Mouse (Mus musculus): Measurements from ENCODE around the gene Senp2. TPM values are rescaled to one million over a fixed set of nuclear protein-coding genes. Genes with fewer than 3 reads are reported as not detected.
"Not testable (repeated sequence)": the region's sequence is repeated elsewhere in the genome, so short reads cannot be mapped to it uniquely, and the experiment has no call there.

Gene Senp2
- polyA plus RNA-seq (2017; shearing (Covaris generic)), result 10 to 100 TPM; 14.9 to 18.8 TPM

- ATAC-seq, result peak; percentile 95
These were observed at the start of gene Senp2 for GRCm38 (mm10) chr16:22009099-22009584. Gene Senp2 (plus strand): TSS chr16:22009484.

GRCm38 (mm10) chr16:21965576-21965975 is 43.7 kb upstream of the Senp2 start:
- no peak for ATAC-seq

GRCm38 (mm10) chr16:21969874-21970273 is 39.4 kb upstream of the Senp2 start:
- ATAC-seq, result no peak

- no peak for ATAC-seq
These were observed 38.7 kb upstream of the Senp2 start for GRCm38 (mm10) chr16:21970536-21970935.

- ATAC-seq, result no peak
These were observed 37.8 kb upstream of the Senp2 start for GRCm38 (mm10) chr16:21971446-21971845.

GRCm38 (mm10) chr16:21976203-21976602 is 33.1 kb upstream of the Senp2 start:
- no peak for ATAC-seq

DNA sequence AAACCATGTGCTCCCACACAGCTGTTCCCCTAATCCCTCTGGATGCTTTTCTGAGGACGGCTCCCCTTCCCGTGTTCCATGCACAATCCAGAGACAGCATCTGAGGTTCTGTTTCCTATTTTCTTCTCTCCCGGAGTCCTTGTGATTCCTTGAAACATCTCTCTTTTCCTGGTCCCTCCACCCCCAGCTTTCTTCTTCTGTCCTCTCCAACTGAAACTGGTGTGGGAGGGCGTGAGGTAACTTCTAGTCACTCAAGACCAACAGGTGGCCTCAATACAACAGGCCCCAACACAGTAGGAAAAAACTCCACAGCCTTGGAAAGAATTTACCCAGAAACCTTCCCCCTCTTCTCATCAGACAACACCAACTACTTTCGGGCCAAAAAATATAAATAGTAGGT is 31.9 kb upstream of the Senp2 start:
- ATAC-seq, result no peak

- no peak for ATAC-seq
These were observed 26.1 kb upstream of the Senp2 start for GRCm38 (mm10) chr16:21983146-21983545.

DNA sequence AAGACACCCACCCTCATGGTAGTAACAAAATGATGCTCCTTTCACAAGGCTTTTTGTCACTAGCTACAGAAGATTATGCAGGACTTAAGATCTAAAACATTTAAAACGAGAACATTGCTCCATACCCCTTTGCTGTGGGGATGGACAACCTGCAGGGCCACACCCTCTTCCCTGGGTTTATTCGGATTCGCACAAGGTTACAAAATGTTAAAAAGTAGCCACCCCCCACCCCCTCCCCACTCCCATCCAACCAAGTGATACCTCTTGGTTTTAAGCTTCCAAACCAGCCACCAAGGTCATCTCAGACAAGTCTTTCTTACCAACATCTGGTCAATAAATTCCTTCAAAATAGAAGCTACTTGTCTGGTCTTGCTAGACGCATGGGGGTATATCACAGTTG is 25.7 kb upstream of the Senp2 start:
- ATAC-seq, result no peak

DNA sequence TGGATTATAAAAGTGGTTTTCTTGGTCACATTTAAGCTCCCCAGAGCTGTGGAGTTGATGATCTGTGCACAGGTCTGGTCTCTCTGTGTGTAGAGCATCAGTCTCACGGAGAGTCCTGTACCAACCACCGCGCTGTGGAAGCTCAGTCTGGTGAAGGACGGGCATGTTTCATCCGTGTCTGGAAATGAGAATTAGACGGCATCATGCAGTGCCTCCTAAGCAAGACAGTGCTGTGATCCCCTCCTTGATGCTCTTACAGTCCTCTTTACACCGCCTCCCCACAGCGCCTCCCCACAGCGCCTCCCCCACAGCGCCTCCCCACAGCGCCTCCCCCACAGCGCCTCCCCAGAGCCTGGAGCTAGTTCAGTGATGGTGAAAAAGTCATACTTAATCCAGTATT is 25.2 kb upstream of the Senp2 start:
- ATAC-seq, result no peak

DNA sequence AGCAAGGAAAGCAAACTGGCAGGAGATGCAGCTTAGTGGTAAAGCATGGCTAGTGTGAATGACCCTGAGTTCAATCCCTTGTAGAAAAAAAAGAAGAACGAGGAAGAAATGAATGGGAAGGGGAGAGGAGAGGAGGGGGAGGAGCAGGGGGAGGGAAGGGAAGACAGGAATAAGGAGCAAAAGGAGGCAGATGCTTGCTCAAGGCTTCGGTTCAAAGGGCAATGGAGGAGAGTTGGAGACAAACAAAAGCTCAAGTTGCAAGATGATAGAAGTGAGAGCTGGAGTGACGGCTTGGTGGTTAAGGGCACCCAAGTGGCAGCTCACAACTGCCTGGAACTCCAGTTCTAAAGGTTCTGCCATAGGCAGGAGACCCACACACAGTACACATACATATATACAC is 23.1 kb upstream of the Senp2 start:
- ATAC-seq, result no peak

DNA sequence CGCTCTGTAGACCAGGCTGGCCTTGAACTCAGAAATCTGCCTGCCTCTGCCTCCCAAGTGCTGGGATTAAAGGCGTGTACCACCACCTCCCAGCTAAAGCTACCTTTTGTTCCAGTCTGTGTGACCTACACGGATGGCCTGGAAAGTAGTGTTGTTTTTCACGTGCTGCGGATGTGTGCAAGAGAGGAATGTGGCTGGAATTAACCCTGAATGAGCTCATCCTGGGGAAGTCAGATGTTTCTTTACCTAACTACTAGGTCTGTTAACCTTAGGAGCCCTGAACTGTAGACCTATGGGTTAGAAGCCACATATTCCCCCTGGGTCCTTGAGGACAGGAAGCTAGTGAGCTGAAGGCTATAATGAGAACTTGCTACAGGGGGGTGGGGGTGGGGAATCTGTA is 21.3 kb upstream of the Senp2 start:
- no peak for ATAC-seq

DNA sequence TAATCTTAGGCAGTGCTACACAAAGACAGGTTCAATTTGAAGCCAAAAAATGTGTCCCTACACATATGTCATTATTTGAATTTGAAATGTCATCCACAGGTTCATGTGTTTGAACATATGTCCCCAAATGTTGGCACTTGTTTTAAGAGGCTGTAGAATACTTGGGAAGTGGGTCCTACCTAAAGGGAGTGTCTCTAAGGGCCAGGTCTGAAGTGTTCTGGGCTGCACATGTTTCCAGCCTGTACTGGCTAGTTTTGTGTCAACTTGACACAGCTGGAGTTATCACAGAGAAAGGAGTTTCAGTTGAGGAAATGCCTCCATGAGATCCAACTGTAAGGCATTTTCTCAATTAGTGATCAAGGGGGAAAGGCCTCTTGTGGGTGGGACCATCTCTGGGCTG is 18.4 kb upstream of the Senp2 start:
- ATAC-seq, result not testable (repeated sequence)

GRCm38 (mm10) chr16:21991774-21992173 is 17.5 kb upstream of the Senp2 start:
- no peak for ATAC-seq

GRCm38 (mm10) chr16:21995304-21995703 is 14.0 kb upstream of the Senp2 start, which contains the start of gene Liph:
Gene Liph (minus strand): TSS chr16:21995663.
- peak; percentile 19 for ATAC-seq

DNA sequence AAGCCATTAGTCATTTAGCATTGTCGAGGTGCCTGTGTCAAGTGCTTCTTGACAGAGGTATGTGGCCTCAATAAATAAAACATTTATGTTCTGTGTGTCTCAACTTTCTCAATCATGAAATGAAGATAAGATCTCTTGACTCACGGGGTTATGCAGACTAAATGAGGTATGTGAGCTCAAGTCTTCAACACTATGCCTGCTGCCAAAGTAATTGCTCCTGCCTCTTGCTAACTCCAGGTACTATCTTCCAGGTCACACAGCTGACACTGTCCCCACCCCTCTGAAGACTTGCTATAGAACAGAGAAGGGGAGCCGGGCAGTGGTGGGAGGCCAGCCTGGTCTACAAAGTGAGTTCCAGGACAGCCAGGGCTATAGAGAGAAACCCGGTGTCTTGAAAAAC is 12.9 kb upstream of the Senp2 start:
- ATAC-seq, result no peak

- no peak for ATAC-seq
These were observed 12.2 kb upstream of the Senp2 start for GRCm38 (mm10) chr16:21996881-21997641.

DNA sequence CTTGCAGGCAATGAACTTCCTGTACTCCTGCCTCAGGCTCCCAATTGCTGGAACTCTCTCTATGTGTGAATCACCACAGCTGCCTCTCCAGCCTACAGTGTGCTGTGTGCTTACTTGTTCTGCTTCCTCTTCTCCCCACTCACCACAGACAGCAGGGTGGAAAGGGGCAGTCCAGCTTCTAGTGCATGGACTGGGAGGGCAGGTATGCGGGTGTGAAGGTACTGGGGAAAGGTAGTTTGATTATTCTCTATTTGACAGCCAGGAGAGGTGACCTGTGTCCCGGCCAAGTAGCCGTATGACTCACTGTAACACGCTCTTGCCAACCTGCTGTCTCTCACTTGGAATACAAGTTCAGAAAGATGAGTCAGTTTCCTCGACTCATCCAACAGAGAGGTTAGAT is 11.2 kb upstream of the Senp2 start:
- ATAC-seq, result no peak

- ATAC-seq, result no peak
These were observed 9.2 kb upstream of the Senp2 start for GRCm38 (mm10) chr16:21999941-22000690.

GRCm38 (mm10) chr16:22001172-22001571 is 8.1 kb upstream of the Senp2 start:
- no peak for ATAC-seq

GRCm38 (mm10) chr16:22001606-22002005 is 7.7 kb upstream of the Senp2 start:
- no peak for ATAC-seq

GRCm38 (mm10) chr16:22009596-22009995 is 312 bp downstream of the Senp2 start:
- peak; percentile 41 for ATAC-seq

DNA sequence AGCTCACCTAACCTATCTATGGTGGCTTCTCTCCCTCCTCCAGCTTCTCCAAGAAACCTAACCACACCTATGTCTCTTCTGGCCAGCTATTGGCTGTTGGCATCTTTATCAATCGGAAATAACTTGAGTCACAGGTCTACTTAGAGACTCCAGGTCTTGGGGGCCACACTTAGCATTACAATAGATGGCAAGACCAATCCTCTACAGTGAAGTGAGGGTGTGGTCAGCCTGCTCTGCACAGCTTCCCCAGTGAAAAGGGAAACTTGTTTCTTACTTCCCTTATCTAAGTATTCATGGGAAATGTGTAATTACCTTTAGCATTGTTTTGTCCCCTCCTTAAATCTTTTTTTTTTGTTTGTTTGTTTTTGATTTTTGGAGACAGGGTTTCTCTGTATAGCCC is 6.3 kb downstream of the Senp2 start:
- ATAC-seq, result no peak

DNA sequence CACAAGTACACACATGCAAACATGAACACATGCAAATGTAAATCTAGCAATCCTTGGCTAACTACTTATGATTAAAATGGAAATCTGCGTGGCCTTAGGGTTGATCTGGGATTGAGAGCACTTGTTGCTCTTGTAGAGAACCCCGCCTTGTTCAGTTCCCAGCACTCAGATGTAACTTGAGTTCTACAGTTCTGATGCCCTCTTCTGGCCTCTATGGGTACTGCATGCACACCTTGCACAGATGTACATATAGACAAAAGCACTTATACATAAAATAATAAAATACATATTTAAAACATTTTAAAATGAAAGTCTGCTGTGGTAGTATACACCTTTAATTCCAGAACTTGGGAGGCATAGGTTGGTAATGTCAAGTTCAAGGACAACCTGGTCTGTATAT is 12.8 kb downstream of the Senp2 start:
- ATAC-seq, result no peak
